Mouse (Mus musculus) liver, embryonic 11.5 days (tissue): ENCODE measurements at regions not wholly inside any gene's neighbourhood (a gene's known extent, or its start where the extent isn't known, plus 50 kb on each side); places are given as distances from the start of the nearest gene placed in this dataset.
"Not testable (repeated sequence)": the region's sequence is repeated elsewhere in the genome, so short reads cannot be mapped to it uniquely, and the experiment has no call there.

Experiments
- ATAC-seq: fragments of 200-750 bp; cut with Nextera tagmentation; replicated peaks from 2 replicates; pipeline ENCODE4 v1.8.0; 2017; ENCODE audit warnings: moderate number of reproducible peaks, mild to moderate bottlenecking, moderate TSS enrichment, moderate library complexity; ENCODE audit not compliant: low FRiP score
- DNase-seq: peaks from one replicate; pipeline ENCODE4 v3.0.0-alpha.2; 2017; ENCODE audit warnings: low spot score
- H3K27ac ChIP-seq: fragments of 300-500 bp; sonication (generic); 2 replicates; pipeline ENCODE4 v1.5.1; 2014; ENCODE audit warnings: mild to moderate bottlenecking, low read depth, low read length, control low read depth
- H3K27me3 ChIP-seq: fragments of 300-500 bp; sonication (generic); replicated peaks from 2 replicates; pipeline ENCODE4 v1.6.1; 2014; ENCODE audit warnings: low read length, mixed read lengths; ENCODE audit not compliant: control insufficient read depth, insufficient read depth
- H3K36me3 ChIP-seq: fragments of 300-500 bp; sonication (generic); 2 replicates; pipeline ENCODE4 v1.6.1; 2014; ENCODE audit warnings: mild to moderate bottlenecking, low read length, moderate library complexity, mixed read lengths; ENCODE audit not compliant: control insufficient read depth, insufficient read depth
- H3K4me1 ChIP-seq: fragments of 300-500 bp; sonication (generic); replicated peaks from 2 replicates; pipeline ENCODE4 v1.6.1; 2014; ENCODE audit warnings: low read length, mixed read lengths; ENCODE audit not compliant: control insufficient read depth, insufficient read depth
- H3K4me2 ChIP-seq: fragments of 300-500 bp; sonication (generic); 2 replicates; pipeline ENCODE4 v1.6.1; 2014; ENCODE audit warnings: mild to moderate bottlenecking, control low read depth, moderate library complexity
- H3K4me3 ChIP-seq: fragments of 300-500 bp; sonication (generic); 2 replicates; pipeline ENCODE4 v1.5.1; 2014; ENCODE audit warnings: low read depth, low read length, control low read depth
- H3K9ac ChIP-seq: fragments of 300-500 bp; sonication (generic); 2 replicates; pipeline ENCODE4 v1.6.1; 2014; ENCODE audit warnings: low read depth, low read length, control low read depth
- H3K9me3 ChIP-seq: fragments of 300-500 bp; sonication (generic); 2 replicates; pipeline ENCODE4 v1.6.1; 2016; ENCODE audit warnings: low read length, inconsistent platforms, mixed read lengths; ENCODE audit not compliant: control insufficient read depth
- WGBS: fragments of 180-500 bp; shearing (Covaris S2); extraction: QIAGEN DNeasy Blood & Tissue Kit; methylation state at CpG from one replicate; pipeline ENCODE4 v1.1.7; 2014; 5-methylcytosine and 5-hydroxymethylcytosine counted together

DNA sequence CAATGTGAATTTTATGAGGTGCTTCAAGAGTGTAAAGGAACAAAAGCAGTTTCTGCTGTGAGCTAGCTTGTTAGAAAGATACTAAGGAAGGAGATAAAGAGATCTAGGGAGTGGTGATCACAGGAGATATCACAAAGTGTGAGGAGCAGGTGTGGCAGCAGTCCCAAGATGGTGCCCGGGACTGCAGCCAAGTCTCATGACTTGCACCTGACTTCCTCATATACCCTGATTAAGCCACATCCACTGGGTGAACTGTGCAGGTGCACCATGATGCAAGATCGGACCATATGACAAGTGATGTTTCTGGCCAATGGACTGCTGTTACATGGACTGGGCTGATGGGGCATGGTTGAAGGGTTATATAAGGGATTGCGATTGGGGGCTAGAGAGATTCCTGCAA lies 197.8 kb upstream of the Atp10a start:
- H3K9me3 ChIP-seq, ATAC-seq, H3K36me3 ChIP-seq, H3K4me1 ChIP-seq, H3K4me2 ChIP-seq, H3K27ac ChIP-seq, H3K27me3 ChIP-seq, H3K9ac ChIP-seq, H3K4me3 ChIP-seq, DNase-seq: not testable (repeated sequence)
- WGBS: 84% methylated on average over 3 of the region's 3 CpGs

- Histone ChIP-seq H3K4me1 (no peaks in the 10 kb centered on the region), H3K36me3 (no peaks in the 10 kb centered on the region), H3K9ac (no peak overlapping the region), H3K4me2 (no peak overlapping the region), H3K27ac (no peak overlapping the region), H3K9me3 (no peaks in the 10 kb centered on the region), H3K27me3 (no peaks in the 10 kb centered on the region), H3K4me3 (no peak overlapping the region)
- 86% methylated on average over 2 of the region's 2 CpGs for WGBS
- ATAC-seq: no peak
- DNase-seq: no peak
Measured at GRCm38 (mm10) chr7:58460939-58461338, 195.0 kb upstream of the Atp10a start.

GRCm38 (mm10) chr7:58473150-58473549 lies 182.8 kb upstream of the Atp10a start:
- ATAC-seq: no peak

DNA sequence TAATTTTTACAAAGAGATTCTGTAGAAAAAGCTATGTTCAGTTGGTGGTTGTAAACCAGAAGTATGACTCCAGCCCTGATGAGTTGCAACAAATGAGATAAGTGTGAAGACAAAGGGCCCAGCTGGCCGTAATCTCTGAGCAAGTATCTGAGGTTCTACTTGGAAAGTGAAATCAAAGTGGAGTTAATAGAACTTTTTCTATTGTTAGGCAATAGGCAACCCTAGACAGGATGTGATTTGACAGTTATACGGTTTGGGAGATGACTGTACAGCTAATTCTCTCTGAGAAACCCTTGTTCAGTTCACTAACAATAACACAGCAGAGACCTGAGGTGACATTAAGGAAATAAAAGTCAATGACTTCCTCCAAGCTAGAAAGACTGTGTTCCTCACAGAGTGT lies 180.8 kb upstream of the Atp10a start:
- Histone ChIP-seq H3K27me3 (no peaks in the 10 kb centered on the region), H3K4me3 (no peak overlapping the region), H3K9me3 (no peaks in the 10 kb centered on the region), H3K9ac (no peak overlapping the region), H3K4me1 (no peaks in the 10 kb centered on the region), H3K4me2 (no peak overlapping the region), H3K36me3 (no peaks in the 10 kb centered on the region), H3K27ac (no peak overlapping the region)
- ATAC-seq: no peak
- 66% methylated on average over 2 of the region's 2 CpGs for WGBS
- DNase-seq: no peak

More at GRCm38 (mm10) chr7:58473150-58473549, 182.8 kb upstream of the Atp10a start:
- no peak overlapping the region for H3K9ac ChIP-seq
- H3K27ac ChIP-seq: no peak overlapping the region
- no peaks in the 10 kb centered on the region for H3K4me1 ChIP-seq
- no peak overlapping the region for H3K4me3 ChIP-seq
- H3K27me3 ChIP-seq: no peaks in the 10 kb centered on the region
- DNase-seq: no peak
- WGBS: 58% methylated on average over 3 of the region's 3 CpGs
- no peak overlapping the region for H3K4me2 ChIP-seq
- H3K9me3 ChIP-seq: no peaks in the 10 kb centered on the region
- H3K36me3 ChIP-seq: no peaks in the 10 kb centered on the region

- H3K27me3 ChIP-seq: no peaks in the 10 kb centered on the region
- H3K4me3 ChIP-seq: no peak overlapping the region
- no peak overlapping the region for H3K9ac ChIP-seq
- no peaks in the 10 kb centered on the region for H3K4me1 ChIP-seq
- DNase-seq (no peak), ATAC-seq (no peak)
- no peak overlapping the region for H3K27ac ChIP-seq
- H3K4me2 ChIP-seq: no peak overlapping the region
- H3K9me3 ChIP-seq: no peaks in the 10 kb centered on the region
- H3K36me3 ChIP-seq: no peaks in the 10 kb centered on the region
- WGBS: 84% methylated on average over 2 of the region's 2 CpGs
Measured at GRCm38 (mm10) chr7:58488250-58488649, 167.7 kb upstream of the Atp10a start.
